Mouse (Mus musculus): ENCODE data around the gene Gtdc1. TPM values are rescaled to one million over a fixed set of nuclear protein-coding genes. Genes with fewer than 3 reads are reported as not detected.

Gene Gtdc1
- 8.4 and 9.2 TPM in 2 replicates for polyA plus RNA-seq (2016; fragmentation: Nextera tagmentation; extraction: Ambion mirVana)

DNA sequence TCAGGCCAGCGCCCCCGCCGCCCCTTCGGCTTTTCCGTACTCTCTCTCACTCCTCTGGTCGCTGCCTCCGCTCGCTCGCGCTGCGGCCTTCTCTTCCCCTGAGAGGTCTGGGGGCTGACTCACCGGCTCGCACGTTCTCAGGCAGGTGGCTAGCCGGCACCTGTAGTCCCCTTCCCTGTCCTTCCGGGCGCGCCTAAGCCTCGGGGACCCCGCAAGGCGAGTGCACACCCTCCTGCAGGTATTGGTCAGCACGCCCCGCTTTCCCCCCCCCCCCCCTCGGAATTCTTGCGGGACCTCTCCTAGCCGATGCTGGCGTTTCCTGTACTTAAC, at the start of gene Gtdc1:
Gene Gtdc1, minus strand, starts transcription at position 176 of the 330 bp plus-strand sequence.
- under 1% methylated on average over 27 of the region's 27 CpGs for WGBS

DNA sequence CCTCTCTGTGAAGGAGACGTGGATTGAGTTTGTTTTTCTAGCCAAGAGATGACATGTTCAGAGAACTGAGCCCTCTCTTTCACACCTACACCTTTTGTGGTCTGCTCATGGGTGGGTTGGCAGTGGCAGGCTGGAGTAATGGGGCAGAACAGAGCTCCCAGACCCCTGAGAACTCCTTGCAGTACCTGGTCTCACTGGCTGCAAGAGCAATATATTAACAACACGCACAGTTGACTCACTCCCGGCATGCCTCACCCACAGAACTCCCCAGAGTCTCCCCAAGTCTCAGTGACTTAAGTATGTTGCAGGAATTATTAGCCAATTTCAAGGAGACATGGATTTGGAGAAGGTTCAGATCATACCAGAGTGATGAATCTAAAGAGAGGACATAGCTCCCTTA, 49.6 kb upstream of the Gtdc1 start:
- Histone ChIP-seq H3K27ac (replicated peaks) (no peak overlapping the region), H3K27me3 (replicated peaks; ENCODE audit: low read depth, poor library complexity, severe bottlenecking) (peaks cover 20% of the 10 kb centered on the region), H3K36me3 (replicated peaks) (no peaks in the 10 kb centered on the region), H3K9me3 (no peaks in the 10 kb centered on the region), H3K4me3 (no peak overlapping the region), H3K4me1 (peaks cover 22% of the 10 kb centered on the region)
- no peak for DNase-seq (ENCODE audit: low spot score)
- WGBS: 73% methylated on average over 3 of the region's 3 CpGs

More for the DNA sequence above, at the start of gene Gtdc1:
- no peak for DNase-seq (ENCODE audit: low spot score)
- Histone ChIP-seq H3K9me3 (no peaks in the 10 kb centered on the region), H3K4me1 (peaks cover 10% of the 10 kb centered on the region), H3K4me3 (peak within 1 kb of the TSS; percentile 83), H3K27ac (replicated peaks) (peak within 1 kb of the TSS; percentile 97), H3K27me3 (replicated peaks; ENCODE audit: low read depth, poor library complexity, severe bottlenecking) (no peaks in the 10 kb centered on the region), H3K36me3 (replicated peaks) (no peaks in the 10 kb centered on the region)

DNA sequence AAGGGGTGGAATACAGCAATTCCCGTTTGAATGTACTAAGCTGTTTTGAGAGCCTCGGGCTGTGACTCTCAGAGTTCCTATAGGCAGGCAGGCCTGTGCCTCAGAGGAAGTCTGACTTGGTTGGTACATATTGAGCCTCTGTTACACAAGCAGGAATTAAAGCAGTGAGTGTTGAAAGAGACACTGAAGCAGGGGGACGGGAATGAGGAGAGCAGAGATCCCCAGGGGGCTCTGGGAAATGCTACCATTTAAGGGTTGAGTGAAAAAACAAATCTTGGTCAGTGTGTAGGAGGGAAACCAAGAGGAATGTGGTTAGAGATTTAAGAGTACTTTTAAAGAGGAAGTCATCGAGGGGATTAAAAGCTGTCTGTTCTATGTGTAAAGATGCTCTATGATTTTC, 49.0 kb upstream of the Gtdc1 start:
- 42% methylated on average over 4 of the region's 4 CpGs for WGBS
- no peak for DNase-seq (ENCODE audit: low spot score)
- H3K27me3 ChIP-seq (replicated peaks; ENCODE audit: low read depth, poor library complexity, severe bottlenecking): peaks cover 20% of the 10 kb centered on the region
- no peak overlapping the region for H3K27ac ChIP-seq (replicated peaks)
- H3K36me3 ChIP-seq (replicated peaks): no peaks in the 10 kb centered on the region
- peaks cover 22% of the 10 kb centered on the region for H3K4me1 ChIP-seq
- H3K9me3 ChIP-seq: no peaks in the 10 kb centered on the region
- H3K4me3 ChIP-seq: no peak overlapping the region

DNA sequence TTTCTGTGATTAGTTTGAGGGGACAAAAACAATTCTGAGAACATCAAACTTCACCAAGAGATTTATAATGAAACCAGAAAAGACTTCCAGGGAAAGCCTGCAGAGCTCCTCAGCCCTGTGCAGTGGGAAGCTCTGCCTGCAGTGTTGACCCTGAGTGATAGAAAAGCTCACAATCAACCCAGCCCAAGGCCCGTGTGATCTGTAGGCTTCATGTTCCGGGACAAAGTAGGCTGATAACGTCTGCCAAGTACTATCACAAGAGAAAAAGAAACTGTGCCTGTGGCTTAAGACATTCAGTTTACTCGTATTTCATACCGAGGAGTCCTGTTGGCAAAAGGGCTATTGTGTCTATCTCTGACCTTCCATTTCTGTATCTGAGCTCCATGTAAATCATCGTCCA, 46.4 kb upstream of the Gtdc1 start:
- WGBS: 89% methylated on average over 6 of the region's 6 CpGs
- DNase-seq (ENCODE audit: low spot score): no peak

DNA sequence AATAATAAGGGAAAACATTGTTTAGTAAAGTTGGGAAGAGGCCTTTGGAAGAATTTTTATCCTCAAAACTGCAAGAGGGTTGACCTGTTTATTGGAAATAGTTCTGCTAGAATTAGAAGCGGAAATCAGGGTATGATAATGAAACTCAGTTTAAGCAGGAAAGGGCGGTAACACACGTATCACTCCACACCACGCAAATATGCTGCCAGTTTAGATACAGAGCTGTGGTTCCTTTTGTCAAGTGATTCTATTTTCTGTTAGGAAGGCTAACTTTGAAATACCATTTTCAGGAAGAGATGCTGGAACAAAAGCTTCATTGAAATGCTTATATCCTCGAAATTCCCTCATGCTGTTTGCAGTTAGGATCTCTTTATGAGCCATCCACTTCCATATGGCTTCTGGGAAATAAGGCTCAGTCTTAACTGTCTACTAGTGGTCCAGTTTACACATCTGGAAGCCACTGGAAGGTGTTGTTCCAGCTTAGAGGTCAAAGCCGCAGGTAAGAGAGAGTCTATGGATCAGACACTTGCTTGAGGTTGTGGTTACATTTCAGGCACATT, 42.7 kb upstream of the Gtdc1 start:
- H3K27ac ChIP-seq (replicated peaks): no peak overlapping the region
- no peaks in the 10 kb centered on the region for H3K27me3 ChIP-seq (replicated peaks; ENCODE audit: low read depth, poor library complexity, severe bottlenecking)
- no peaks in the 10 kb centered on the region for H3K36me3 ChIP-seq (replicated peaks)
- WGBS: 92% methylated on average over 6 of the region's 6 CpGs
- no peak for DNase-seq (ENCODE audit: low spot score)
- 0 out of 2 replicates have a peak, but pooled peaks cover 2% of the 10 kb centered on the region for H3K4me1 ChIP-seq
- no peaks in the 10 kb centered on the region for H3K9me3 ChIP-seq
- no peak overlapping the region for H3K4me3 ChIP-seq

More for the DNA sequence above, 46.4 kb upstream of the Gtdc1 start:
- H3K27ac ChIP-seq (replicated peaks): no peak overlapping the region
- peaks cover 10% of the 10 kb centered on the region for H3K27me3 ChIP-seq (replicated peaks; ENCODE audit: low read depth, poor library complexity, severe bottlenecking)
- no peaks in the 10 kb centered on the region for H3K36me3 ChIP-seq (replicated peaks)
- H3K9me3 ChIP-seq: no peaks in the 10 kb centered on the region
- H3K4me3 ChIP-seq: no peak overlapping the region
- H3K4me1 ChIP-seq: peaks cover 10% of the 10 kb centered on the region

DNA sequence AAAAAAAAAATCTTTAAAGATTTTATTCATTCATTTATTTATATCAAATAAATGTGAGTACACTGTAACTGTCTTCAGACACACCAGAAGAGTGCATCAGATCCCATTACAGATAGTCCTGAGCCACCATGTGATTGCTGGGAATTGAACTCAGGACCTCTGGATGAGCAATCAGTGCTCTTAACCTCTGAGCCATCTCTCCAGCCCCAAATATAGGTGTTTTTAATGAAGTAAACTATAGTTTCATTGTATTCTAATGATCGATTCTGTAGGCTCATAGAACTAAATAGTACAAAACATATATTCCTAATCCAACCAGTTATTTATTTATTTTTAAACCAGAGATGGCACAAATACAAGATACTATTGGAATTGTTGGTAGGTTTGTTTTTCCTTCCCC, 42.2 kb upstream of the Gtdc1 start:
- WGBS: 92% methylated on average over 1 of the region's 1 CpGs
- no peaks in the 10 kb centered on the region for H3K36me3 ChIP-seq (replicated peaks)
- H3K4me3 ChIP-seq: no peak overlapping the region
- H3K27me3 ChIP-seq (replicated peaks; ENCODE audit: low read depth, poor library complexity, severe bottlenecking): no peaks in the 10 kb centered on the region
- no peak overlapping the region for H3K27ac ChIP-seq (replicated peaks)
- no peaks in the 10 kb centered on the region for H3K9me3 ChIP-seq
- 0 out of 2 replicates have a peak, but pooled peaks cover 2% of the 10 kb centered on the region for H3K4me1 ChIP-seq
- no peak for DNase-seq (ENCODE audit: low spot score)

DNA sequence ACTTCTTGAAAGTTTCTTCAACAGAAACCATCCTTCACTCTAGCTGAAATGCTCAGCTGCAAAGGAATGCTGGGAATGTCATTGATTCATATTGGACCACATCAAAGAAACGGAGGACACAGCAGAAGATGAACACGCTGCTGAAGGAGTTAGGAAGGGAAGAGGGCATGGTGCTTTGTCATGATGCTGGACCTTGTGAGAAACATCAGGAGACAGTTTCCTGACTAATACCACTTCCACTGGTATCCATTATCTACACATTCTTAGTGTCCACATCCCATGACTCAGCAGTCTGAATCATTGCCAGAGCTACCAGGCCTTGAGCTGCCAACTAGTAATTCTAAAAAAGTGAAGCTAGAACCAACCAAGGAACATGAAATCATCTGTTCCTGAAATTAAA, 41.8 kb upstream of the Gtdc1 start:
- H3K9me3 ChIP-seq: no peaks in the 10 kb centered on the region
- no peak overlapping the region for H3K4me3 ChIP-seq
- no peaks in the 10 kb centered on the region for H3K27me3 ChIP-seq (replicated peaks; ENCODE audit: low read depth, poor library complexity, severe bottlenecking)
- 0 out of 2 replicates have a peak, but pooled peaks cover 2% of the 10 kb centered on the region for H3K4me1 ChIP-seq
- WGBS: 81% methylated on average over 2 of the region's 2 CpGs
- H3K36me3 ChIP-seq (replicated peaks): no peaks in the 10 kb centered on the region
- no peak for DNase-seq (ENCODE audit: low spot score)
- no peak overlapping the region for H3K27ac ChIP-seq (replicated peaks)

DNA sequence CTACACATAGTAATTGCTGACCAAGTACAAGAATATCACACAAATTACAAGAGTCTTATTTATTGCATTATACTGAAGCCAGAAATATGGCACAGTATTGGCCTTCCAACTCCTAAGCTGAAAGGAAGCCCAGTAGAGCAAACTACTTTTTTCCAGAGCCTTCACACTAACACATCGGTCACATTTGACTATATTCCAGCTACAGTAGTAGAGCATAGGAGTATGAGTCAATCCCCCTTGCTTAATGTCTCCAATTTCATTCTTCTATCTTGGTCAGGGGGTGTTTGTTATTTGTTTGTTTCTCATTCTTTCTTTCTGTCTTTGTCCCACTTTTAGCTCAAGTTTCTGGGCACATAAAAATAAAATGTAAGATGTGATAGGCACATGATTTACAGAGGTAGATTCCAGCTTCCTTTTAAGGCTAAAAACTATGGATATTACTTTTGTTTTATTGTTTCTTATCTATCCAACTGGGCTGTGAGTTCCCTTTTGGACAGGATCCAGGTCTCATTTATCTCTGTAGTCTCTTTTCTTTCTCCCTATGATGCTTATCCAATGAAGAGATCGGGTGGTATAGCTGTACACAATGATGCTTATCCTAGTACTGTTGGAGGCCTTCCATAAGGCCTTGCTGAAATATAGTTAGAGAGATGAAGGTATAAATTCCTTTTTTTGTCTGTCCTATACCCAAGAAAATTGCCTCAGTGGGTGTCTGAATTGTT, 38.5 kb upstream of the Gtdc1 start:
- 0 out of 2 replicates have a peak, but pooled peaks cover 2% of the 10 kb centered on the region for H3K4me1 ChIP-seq
- H3K27ac ChIP-seq (replicated peaks): no peak overlapping the region
- H3K27me3 ChIP-seq (replicated peaks; ENCODE audit: low read depth, poor library complexity, severe bottlenecking): no peaks in the 10 kb centered on the region
- H3K4me3 ChIP-seq: no peak overlapping the region
- WGBS: 92% methylated on average over 2 of the region's 2 CpGs
- H3K36me3 ChIP-seq (replicated peaks): no peaks in the 10 kb centered on the region
- H3K9me3 ChIP-seq: no peaks in the 10 kb centered on the region
- DNase-seq (ENCODE audit: low spot score): no peak

DNA sequence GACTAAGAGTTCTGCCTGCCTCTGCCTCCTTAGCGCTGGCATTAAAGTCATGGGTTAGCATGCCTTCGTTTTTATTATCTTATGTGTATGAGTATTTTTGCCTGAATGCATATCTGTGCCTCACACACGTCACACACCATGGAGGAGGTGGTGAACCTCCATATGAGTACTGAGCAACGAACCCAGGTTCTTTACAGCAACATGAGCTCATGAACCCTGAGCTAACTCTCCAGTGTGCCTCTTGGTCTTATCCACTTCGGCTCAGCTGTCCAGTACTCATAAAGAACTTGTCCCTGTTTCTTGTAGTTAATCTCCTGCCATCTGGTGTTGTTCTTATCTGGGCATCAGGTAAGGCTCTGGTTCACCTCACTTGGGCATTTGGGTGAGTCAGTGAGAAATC, 35.2 kb upstream of the Gtdc1 start:
- Histone ChIP-seq H3K4me1 (0 out of 2 replicates have a peak, but pooled peaks cover 2% of the 10 kb centered on the region), H3K27ac (replicated peaks) (no peak overlapping the region), H3K36me3 (replicated peaks) (no peaks in the 10 kb centered on the region), H3K27me3 (replicated peaks; ENCODE audit: low read depth, poor library complexity, severe bottlenecking) (no peaks in the 10 kb centered on the region), H3K9me3 (no peaks in the 10 kb centered on the region), H3K4me3 (no peak overlapping the region)
- WGBS: 89% methylated on average over 5 of the region's 5 CpGs
- DNase-seq (ENCODE audit: low spot score): no peak

DNA sequence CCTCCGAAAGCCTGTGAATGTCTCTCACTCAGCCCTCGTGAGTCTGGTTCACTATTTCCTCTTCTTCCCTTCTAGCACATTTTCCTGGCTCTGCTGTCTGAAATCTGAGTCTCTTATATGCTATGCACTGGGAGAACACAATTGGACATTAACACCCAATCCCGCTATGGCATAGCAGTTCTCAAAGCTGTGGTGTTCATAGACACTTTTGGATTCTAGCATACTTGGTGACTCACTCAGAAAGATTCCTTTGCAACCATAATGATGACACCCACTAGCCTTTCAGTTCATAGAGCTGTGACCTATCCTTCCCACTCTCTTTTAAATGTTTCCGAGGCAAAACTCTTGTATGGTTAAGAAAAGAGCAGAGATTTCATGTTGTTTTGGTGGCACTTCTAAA, 33.7 kb upstream of the Gtdc1 start:
- 85% methylated on average over 4 of the region's 4 CpGs for whole genome bisulfite sequencing

DNA sequence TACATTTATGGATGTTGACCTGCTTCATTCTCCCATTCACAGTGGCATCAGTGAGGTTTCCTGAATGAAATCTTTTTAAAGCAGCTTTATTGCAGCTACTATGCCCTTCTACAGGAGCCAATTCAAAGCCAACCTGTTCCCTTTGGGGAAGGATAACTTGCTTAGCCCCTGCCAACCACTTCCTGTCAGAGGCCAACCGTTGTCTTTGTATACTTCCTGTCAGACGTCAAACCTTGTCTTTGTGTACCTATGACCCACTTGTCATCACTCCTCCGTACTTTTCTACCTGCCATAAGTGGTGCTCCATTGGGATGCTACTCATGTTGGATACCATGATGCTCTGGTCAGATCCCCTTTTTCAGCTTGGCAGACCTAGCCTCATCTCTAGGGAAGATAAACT, 33.1 kb upstream of the Gtdc1 start:
- DNase-seq (ENCODE audit: low spot score): no peak
- H3K27ac ChIP-seq (replicated peaks): no peak overlapping the region
- H3K36me3 ChIP-seq (replicated peaks): no peaks in the 10 kb centered on the region
- H3K4me1 ChIP-seq: no peaks in the 10 kb centered on the region
- no peaks in the 10 kb centered on the region for H3K27me3 ChIP-seq (replicated peaks; ENCODE audit: low read depth, poor library complexity, severe bottlenecking)
- WGBS: 87% methylated on average over 3 of the region's 3 CpGs
- H3K9me3 ChIP-seq: no peaks in the 10 kb centered on the region
- no peak overlapping the region for H3K4me3 ChIP-seq

More for the DNA sequence above, 33.7 kb upstream of the Gtdc1 start:
- DNase-seq (ENCODE audit: low spot score): no peak
- H3K9me3 ChIP-seq: no peaks in the 10 kb centered on the region
- no peak overlapping the region for H3K4me3 ChIP-seq
- H3K27ac ChIP-seq (replicated peaks): no peak overlapping the region
- no peaks in the 10 kb centered on the region for H3K36me3 ChIP-seq (replicated peaks)
- no peaks in the 10 kb centered on the region for H3K4me1 ChIP-seq
- H3K27me3 ChIP-seq (replicated peaks; ENCODE audit: low read depth, poor library complexity, severe bottlenecking): no peaks in the 10 kb centered on the region

DNA sequence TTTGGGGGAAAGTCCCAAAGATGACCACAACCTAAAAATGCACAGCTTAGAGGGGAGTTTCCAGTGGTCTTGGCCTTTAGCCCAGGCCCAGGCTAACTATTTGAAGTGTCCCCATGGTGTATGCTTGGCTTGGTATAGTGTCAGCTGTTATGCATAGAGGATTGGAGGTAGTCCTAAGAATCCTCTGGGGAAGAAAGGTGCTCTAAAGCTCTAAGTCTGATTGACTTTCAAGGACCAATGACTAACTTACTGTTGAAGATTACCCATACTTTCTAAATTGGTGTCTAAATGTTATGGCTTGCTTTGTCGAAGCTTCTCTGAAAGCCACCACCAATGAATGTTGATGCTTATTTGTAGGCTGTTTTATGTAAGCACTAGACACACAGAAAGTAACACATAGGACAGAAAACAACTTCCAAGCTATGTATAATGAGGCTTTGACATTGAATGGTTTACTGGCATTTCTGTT, 29.9 kb upstream of the Gtdc1 start:
- H3K9me3 ChIP-seq: no peaks in the 10 kb centered on the region
- no peaks in the 10 kb centered on the region for H3K36me3 ChIP-seq (replicated peaks)
- no peaks in the 10 kb centered on the region for H3K27me3 ChIP-seq (replicated peaks; ENCODE audit: low read depth, poor library complexity, severe bottlenecking)
- H3K4me1 ChIP-seq: peaks cover 10% of the 10 kb centered on the region
- 92% methylated on average over 1 of the region's 1 CpGs for WGBS
- no peak overlapping the region for H3K4me3 ChIP-seq
- no peak for DNase-seq (ENCODE audit: low spot score)
- no peak overlapping the region for H3K27ac ChIP-seq (replicated peaks)

DNA sequence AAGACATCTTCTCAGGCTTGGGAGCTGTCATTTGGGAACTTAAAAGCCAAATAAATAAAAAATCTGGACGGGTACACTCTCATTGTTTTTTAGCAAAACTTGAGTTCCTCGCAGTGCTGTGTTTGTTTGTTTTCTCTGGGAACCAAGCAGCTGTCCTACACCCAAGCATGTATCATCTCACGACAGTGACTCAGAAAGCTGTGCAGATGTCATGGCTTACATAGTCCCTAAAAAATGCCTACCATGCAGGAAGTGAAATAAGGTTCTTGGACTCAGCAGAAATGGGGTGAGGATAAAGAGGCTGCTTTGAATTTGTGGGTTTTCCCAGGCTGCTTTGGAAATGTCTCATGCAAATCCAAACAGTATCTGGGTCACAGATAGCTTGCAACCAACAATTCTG, 28.8 kb upstream of the Gtdc1 start:
- H3K27me3 ChIP-seq (replicated peaks; ENCODE audit: low read depth, poor library complexity, severe bottlenecking): no peaks in the 10 kb centered on the region
- H3K4me1 ChIP-seq: peaks cover 16% of the 10 kb centered on the region
- no peaks in the 10 kb centered on the region for H3K9me3 ChIP-seq
- DNase-seq (ENCODE audit: low spot score): no peak
- WGBS: 63% methylated on average over 3 of the region's 3 CpGs
- H3K27ac ChIP-seq (replicated peaks): no peak overlapping the region
- no peaks in the 10 kb centered on the region for H3K36me3 ChIP-seq (replicated peaks)
- no peak overlapping the region for H3K4me3 ChIP-seq

All from embryonic facial prominence, embryonic 10.5 days (tissue).